Mouse (Mus musculus) layer of hippocampus, adult 8-10 months (tissue): Measurements from ENCODE around the gene Prkn. TPM values are rescaled to one million over a fixed set of nuclear protein-coding genes. Genes with fewer than 3 reads are reported as not detected.
A peak's percentile ranks its signal among the peaks of the same experiment; 100 is the strongest.

Experiments used
- DNase-seq, 2 experiments: peaks; one replicate each; pipeline ENCODE4 v3.0.0; 2022; ENCODE audit warnings: low spot score in 2 of 2
- total RNA-seq, 4 experiments: library from RNA; stranded (reverse); gene quantifications; 2 replicates each; pipeline ENCODE4 v1.2.4; 2022

Prkn gene
- total RNA-seq, 4 experiments from 2014 or later = 18.5 to 25.7 (median 19.9) TPM

DNA sequence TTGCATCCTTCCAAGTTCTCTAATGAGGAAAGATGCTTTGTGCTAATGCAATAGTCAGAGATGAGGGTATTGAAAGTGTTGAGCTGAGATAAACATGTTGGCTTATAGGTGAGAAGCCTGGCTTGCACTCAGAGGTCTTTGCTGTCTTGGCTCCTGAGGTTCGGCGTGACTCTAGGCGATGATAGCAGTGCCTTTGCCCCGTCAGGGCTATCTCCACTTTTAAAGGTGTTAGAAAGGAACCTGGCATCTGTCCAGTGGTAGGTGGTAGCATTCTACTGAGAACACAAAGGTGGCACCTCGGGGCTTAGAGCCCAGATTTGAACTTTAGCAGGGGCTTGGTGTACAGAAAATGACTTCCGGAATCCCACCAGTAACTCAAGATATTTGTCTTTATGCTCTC, 554.4 kb downstream of the Prkn start:
- DNase-seq = no peak

DNA sequence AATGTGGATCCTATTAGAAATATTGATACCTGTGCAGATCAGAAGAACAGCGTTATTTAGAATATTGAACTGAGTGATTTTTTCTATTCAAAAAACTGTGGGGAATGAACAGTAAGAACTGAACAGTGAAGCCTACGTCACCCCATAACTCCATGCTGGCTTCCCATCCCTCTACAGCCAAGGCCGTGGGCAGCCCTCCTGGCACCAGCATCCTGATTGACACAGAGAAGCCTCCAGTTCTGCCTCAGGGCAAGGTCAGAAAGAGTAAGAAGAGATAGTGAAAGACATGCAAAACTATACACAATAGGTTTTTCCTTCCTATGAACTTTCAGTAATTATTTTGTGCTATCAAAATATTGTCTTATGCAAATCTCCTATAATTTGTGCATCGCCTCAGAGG, 557.5 kb downstream of the Prkn start:
- DNase-seq = no peak

DNA sequence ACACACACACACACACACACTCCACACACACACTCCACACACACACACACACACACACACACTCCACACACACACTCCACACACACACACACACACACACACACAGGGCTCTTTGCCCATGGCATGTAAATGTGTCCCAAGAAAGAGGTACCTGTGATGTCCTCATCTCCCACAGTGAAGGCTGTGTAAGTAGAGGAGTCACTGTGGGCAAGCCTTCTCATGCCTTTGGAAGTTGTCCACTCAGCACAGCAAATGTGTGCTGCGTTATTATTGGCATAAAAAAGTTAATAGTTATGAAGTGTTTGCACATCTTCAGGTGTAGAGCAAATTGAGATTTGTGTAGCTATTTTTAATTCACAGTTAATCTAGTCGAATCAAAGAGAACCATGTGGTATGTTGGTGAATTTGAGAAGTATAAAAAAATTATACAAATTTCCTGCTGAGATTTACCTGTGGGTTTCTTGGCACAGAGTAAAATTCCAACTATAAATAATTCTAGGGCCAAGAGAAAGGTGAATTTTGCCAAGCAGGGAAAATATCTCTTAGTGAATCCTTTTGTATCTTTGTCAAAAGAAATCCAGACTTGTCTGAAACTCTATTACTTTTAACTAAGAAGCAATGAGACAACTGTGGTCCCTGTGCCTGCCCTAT, 562.2 kb downstream of the Prkn start:
- DNase-seq = no peak

DNA sequence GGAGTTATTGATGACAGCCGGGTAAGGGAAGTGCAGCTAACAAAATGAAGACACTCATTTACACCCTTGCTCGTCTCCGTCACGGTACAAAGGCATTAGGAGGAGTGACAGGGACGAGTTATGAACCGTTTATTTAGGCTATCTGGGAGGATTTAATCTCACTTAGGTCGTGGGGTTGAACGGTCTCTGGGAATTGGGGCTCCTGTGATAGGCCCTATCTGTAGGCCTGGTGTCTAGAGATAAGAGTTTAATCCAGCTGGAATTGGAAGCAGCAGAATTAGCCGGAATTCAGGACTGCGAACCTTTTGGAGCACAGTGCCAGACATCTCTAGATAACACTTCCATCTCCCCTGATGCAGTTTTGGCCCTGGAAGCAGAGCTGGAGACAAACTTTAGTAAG, 571.2 kb downstream of the Prkn start:
- DNase-seq = no peak

DNA sequence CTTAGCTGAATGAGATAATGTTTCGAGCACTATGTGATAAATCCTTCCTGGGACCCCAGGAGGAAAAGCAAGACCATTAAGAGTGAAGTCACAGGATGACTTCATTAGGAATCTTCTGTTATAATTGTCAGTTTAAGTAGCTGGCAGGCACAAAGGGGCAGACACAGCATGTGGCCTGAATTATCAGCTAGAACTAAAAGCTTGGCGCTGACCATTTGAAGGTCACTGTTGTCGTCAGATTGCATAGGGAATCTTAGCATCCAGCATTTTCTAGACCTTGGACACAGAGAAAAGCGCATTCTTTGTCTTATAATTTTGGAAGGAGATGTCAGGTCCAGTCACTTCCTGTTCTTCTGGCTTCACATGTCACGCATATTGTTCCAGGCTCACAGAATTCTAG, 573.5 kb downstream of the Prkn start:
- DNase-seq = no peak

DNA sequence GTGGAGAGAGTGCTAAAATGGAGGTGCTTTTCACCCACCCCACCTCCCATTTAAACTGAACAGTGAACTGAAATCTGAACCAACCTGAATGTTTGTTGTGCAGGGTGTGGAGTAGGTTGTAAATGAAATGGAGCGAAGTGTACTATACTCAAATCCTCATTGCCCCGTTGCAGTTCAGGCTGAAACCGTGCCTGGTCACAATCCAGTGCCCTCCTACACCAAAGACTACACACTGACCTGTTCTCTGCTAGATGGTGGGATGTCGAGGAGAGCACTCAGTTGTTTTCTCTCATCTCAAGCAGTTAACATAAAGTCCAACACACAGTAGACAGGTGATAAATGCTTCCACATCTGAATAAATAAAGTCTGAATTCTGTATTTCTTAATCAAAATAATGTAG, 574.1 kb downstream of the Prkn start:
- no peak for DNase-seq

DNA sequence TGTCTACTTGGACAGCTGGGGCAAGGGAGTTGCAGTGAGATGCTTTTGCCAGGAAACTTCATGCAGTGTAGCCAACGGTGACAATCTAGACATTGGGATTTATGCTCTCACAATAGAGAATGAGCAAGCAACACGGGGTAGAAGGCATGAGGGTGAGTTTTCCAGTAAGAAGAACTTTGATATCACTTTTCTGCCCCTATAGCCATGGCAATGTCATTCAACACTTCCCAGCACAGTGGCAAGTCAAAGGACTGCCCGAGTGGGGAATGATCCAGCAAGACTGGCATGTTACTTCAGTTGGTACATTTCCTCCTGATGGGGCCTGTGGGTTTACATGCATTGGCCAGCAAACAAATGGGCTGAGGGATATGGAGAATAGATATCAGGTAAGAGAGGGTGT, 577.0 kb downstream of the Prkn start:
- no peak for DNase-seq

DNA sequence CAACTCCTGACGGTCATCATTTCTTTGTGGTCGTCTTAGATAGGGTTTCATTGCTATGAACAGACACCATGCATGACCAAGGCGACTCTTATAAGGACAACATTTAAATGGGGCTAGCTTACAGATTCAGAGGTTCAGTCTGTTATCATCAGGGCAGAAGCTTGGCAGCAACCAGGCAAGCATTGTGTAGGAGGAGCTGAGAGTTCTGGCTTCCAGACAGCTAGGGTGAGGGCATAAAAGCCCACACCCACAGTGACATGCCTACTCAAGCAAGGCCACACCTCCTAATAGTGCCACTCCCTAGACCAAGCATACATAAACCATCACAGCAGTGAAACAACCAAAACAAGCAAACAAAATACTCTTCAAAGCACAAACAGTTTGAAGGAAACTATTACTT, 579.3 kb downstream of the Prkn start:
- no peak for DNase-seq

DNA sequence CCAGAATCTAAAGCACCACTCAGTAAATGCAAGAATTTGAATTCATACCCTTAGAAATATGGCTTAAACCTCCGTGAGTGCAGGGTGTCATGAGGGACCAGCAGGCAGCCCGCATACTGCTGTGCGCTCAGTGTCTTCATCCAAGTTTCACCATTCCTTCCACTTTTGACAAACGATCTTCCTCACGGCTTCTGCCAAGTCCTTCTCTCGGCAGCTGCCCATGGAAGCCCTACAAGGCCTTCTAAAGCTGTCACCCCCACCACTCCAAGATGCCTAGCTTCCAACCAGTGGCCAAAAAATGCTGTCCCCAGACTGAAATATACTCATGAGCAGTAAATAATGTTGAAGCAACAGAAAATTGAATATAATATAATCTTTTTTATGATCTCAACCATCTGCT, 580.7 kb downstream of the Prkn start:
- peak in 1 of 2 experiments; percentile 9 for DNase-seq

DNA sequence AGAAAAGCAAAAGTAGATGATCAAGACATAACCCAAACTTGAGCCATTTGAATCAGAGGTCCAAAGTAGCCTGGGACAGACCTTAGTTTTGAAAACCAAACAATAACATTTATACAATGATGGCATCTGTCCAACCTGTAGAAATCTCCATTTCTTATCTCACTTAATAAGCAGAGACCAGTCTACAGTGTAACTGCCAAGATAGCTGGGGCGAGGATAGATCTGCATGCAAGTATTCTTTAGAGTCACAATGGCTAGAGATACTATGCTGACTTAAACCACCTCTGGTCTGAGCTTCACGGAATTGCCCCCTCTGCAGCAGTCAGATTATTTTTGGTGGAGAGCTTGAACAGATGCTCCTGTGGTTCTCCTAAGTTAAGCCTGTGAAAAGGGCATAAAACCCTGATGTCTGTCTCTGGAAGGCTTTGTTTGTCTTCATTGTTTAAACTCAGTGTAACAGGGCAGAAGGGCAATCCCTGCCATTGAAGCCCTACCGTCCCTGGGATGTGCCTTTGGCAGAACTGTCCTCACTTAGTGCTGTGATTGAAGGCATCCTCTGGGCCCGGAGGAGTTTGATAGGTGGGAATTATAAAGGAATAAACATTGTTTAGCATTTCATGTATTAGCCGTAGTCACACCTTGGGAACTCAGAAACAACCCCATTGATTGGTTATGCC, 581.2 kb downstream of the Prkn start:
- DNase-seq = no peak

DNA sequence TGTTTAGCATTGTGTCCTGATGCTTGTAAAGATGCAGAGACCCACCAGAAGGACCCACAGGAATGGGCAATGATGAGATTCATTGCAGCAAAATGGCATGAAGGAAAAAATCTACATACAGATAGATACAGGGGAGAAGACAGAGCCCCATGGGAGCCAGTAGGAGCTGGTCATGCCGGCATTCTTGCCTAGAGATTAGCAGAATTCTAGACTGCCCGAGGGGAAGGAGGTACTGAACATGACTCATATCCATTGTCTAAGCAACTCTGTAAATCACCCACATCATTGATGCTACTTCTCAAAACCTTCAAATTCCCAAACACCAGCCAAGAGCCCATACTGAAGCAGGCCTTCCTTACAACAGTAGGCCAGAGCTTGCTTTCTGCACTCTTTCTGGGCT, 591.1 kb downstream of the Prkn start:
- no peak for DNase-seq

DNA sequence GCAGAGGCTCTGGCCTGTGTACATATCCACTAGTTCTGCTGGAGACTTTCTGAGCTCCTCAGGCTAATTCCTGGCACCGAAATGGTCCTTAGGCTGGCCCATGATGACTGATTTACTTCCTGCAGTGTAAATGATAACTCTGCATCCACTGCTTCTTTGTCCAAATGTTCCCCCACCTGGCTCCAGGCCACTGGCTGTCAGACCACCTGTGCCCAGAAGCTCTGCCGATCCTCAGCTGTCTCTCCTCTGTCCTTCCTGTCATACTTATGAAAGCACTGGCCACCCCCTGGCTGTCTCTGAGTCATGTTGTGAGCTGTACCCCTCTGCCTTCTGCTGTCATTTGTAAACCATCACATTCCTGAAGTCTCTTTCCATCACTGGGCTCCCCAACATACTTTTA, 592.4 kb downstream of the Prkn start:
- DNase-seq = no peak

DNA sequence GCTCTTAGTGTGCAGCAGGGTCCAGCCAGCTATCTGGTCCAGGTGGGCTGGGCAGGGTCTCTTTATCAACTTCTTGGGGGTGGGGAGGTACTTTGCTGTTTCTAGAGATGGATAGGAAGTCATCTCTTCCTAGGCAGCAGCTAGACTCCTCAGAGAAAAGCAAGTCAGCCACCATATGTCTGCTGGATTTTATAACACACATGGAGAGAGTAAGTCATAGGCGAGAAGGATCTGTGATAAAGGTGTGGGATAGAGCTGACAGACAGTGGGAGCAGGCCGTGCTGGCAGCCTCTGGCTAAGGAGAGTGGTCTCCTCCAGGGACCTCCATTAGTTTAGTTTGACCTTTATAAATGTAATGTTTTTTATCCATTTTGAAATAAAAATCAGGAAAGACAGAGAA, 622.5 kb downstream of the Prkn start:
- DNase-seq = no peak

DNA sequence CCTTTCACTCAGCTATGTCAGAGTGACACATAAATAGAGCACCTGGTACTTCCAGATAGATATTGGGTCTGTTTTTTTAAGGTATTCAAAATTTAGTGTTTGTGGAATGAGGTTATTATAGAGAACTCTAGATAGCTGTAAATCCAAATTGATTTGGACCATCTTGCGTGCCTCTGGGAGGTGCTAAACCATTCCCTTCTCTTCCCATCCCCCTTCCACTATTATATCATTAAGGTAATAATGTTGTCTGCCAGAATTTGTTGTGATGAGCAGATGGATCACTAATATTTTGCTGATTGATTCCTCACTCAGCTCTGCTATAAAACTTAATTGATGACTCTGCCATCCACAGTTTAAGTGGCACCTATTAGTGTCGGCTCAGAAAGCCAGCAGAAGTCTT, 625.9 kb downstream of the Prkn start:
- DNase-seq = no peak

DNA sequence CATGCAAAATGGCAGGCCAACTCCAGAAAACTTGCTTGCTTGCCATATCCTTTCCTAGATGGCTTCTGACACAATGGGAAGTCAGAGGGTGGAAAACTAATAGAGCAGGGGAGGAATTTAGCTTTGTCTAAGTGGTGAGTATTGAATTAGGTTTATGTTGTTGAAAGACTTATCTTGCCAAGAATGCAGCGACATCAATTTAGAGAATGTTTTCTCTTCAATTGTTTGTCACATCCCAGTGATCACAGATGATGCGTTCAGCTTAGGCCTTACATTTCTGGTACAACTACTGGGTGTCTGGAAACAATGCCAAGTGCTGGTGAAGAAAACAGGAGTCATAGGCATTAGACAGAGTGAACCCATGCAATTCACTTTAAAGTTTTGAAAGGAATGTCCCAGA, 628.4 kb downstream of the Prkn start:
- DNase-seq = no peak

DNA sequence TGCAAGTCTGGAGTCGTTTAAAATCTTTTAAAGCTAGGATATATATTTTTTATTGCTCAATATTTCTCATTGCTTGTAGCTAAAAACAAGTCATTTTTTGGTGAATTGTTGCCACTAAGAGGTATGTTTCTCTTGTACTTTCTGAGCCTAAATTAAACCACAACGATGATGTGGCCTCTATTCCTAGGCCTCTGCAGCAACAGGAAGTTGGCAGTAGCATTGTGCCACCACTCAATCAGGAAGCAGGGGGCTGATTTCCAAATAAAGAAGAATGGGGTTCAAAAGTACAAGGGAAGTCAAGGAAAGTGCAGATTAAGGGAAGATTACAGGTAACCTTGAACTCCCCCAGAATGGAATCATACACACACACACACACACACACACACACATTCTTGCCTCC, 642.8 kb downstream of the Prkn start:
- DNase-seq = no peak

DNA sequence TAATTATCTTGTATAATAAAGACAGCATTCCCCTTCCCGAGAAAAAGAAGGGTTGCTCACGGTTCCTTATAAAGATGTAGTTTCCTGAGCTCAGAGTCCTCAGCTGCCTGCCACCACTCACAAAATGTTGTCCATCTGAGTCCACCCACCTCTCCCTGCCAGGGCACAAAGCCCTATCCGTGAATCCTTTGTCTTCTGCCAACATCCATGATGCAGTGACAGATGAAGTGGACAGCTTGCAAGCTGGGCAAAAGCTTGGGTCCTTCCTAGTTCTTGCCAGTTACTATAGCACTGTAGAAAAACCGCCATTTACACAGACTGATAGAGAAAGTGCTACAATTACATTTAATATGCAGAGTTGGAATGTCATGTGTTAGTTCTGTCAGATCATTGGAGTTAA, 649.9 kb downstream of the Prkn start:
- peak in 1 of 2 experiments; percentile 15 for DNase-seq

DNA sequence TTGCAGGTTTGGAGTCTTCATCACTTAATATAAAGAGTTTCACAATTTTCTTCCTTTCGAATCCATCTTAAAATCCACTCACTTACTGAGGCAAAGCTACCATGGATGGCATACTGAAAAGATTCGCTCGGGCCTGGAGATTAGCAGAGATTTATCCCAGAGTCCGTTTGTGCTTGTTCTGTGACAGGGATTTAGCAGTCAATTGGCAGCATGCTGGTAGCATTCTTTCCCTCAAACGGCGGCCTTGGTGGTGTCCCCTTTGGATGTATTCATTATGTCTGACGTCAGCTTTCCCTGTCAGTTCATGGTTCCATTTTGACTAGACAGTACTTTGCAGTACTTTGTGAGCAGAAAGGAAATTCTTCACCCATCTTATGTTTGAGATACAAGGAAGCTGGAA, 662.4 kb downstream of the Prkn start:
- DNase-seq = no peak

DNA sequence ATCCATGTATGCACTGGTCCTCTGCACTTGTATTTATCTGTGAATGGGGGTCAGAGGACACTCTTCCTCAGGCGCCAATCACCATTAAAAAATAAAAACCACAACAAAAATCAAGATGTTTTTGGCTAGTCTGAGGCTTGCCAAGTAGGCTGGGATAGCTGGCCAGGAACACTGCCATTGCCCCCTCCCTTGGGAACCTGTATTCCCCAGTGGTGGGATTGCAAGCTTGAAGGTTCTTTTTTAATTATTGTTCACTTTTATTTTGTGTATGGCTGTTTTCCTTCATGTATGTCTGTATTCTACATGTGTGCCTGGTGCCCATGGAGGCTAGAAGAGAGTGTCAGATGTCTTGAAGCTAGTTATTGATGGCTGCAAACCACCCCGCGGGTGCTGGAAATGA, 664.3 kb downstream of the Prkn start:
- DNase-seq = no peak

DNA sequence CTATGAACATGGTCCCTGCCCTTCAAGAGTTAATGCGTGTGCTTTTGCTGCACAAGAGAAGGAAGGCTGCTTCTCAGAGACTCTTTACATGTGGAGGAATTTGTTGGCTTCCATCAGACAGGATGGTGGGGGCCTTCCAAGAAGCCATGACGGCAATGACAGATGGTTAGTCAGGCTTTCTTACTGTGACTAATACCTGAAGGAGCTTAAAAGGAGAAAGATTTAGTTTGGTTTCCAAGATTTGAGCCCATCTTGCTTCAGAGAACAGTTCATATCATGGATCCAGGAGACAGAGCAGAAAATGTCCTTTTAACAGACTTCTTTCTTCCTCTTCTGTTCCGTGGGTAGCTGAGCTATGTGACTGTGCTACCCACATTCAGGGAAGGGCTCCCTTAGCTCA, 666.9 kb downstream of the Prkn start:
- DNase-seq = peak; percentile 48 to 50

DNA sequence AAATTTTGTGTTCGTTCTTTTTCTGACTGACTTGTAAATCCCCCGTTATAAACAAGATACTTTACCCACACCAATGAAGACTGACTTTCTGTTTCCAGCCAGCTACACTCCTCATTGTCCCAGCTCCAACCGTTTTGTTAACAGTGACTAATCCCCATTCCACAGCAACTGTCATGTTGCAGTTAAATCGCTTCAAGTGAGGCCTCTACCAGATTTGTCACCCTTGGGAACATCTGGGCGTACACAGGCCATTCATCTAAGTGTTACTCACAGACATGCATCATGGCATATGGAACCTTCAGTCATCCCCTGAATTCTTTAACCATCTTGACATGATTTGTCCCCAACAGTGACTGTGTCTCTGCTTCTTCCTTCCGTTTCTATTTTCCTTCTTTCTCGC, 669.9 kb downstream of the Prkn start:
- no peak for DNase-seq

DNA sequence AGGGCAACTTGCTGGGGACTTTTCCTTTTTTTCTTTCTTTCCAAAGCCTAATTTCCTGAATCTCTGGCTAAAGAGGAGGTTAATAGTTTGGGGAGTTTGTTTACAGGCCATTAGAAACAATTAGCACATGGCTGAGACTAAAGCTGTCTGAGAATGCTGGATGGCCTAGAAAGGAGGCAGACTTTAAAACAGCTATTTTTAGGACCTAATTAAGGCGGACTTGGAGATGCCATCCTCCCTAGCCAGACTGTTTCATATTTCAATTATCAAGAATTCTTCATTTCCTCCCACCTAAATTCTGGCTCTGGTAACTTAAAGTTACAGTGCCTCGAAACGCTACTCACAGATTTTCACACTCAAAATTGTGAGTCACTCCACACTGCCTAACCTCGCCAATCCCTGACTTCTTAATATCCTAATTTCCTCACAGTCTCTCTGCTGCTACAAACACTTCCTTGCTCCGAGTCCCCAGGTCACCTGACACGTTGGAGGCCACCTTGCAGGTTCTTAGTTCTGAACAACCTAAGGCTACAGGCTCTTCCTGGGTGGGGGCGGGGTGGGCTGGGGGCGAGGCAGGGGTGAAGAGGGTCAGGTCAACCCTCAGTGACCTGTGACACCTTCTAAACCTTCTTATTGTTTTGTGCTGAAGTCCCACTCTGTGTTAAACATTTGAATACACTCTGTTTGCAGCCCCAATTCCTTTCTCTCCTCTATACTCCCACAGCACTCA, 674.0 kb downstream of the Prkn start:
- peak in 1 of 2 experiments; percentile 13 for DNase-seq

DNA sequence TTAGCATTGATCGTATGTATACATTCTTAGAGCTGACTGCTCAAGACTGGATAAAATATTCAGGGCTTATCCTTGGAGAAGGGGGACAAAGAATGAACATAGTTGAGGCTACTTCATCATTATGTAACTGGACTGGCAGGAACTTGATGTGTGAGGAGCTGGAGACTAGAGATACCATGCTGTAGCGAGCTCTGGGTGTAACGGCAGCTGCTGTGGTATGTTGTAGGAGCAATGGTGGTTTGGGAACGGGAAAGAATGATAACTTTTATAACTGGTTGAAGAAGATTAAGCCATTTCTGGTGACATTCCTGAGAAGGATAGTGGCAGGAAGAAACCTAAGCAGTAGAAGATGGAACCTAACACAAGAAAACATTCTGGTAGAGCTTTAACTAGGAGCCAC, 675.4 kb downstream of the Prkn start:
- no peak for DNase-seq
